Mouse (Mus musculus): ENCODE data around the gene Pla2g10. TPM values are rescaled to one million over a fixed set of nuclear protein-coding genes. Genes with fewer than 3 reads are reported as not detected.
"Not testable (repeated sequence)": the region's sequence is repeated elsewhere in the genome, so short reads cannot be mapped to it uniquely, and the experiment has no call there.

The Pla2g10 gene
- polyA plus RNA-seq, 1 experiment from 2014 or later, result 0.35 TPM

- peak; percentile 96 for DNase-seq (ENCODE audit: low spot score)
- Histone ChIP-seq H3K4me3 (replicated peaks; ENCODE audit: low read length) (peak overlapping the region; percentile 49), H3K9ac (peak overlapping the region; percentile 65), H3K9me3 (ENCODE audit: control insufficient read depth, low read length) (no peaks in the 10 kb centered on the region), H3K4me2 (replicated peaks) (peak overlapping the region; percentile 85), H3K36me3 (replicated peaks; ENCODE audit: control insufficient read depth, insufficient read depth) (no peaks in the 10 kb centered on the region), H3K27me3 (ENCODE audit: control insufficient read depth, insufficient read depth, low read length) (no peaks in the 10 kb centered on the region), H3K27ac (peak overlapping the region; percentile 6; the same call in 1 of the 2 replicates), H3K4me1 (replicated peaks; ENCODE audit: control insufficient read depth, insufficient read depth, low read length) (no peaks in the 10 kb centered on the region; the same call in 1 of the 2 replicates)
- WGBS, result under 1% methylated on average over 63 of the region's 65 CpGs
- ATAC-seq (ENCODE audit: low FRiP score), result peak; percentile 97
Observed at GRCm38 (mm10) chr16:13754400-13755190, 23.8 kb upstream of the Pla2g10 start.

DNA sequence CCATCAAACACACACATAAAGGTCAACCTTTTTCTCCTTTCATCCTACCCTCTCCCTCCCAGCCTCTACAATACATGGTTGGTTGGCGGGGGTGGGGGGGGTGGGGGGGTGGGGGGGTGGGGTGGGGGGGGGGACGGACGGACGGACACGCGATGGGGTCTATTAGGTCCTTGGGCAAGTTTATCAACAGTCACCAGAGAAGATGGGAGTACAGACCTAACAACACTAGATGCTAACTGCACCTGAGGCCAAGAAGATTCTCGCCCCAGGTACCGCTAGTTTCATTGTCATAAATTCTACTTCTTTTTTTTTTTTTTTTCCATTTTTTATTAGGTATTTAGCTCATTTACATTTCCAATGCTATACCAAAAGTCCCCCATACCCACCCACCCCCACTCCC lies 23.2 kb upstream of the Pla2g10 start:
- ATAC-seq (ENCODE audit: low FRiP score), result peak; percentile 34; the same call in 1 of the 2 replicates
- Histone ChIP-seq H3K4me2 (replicated peaks) (peak overlapping the region; percentile 85), H3K4me1 (replicated peaks; ENCODE audit: control insufficient read depth, insufficient read depth, low read length) (no peaks in the 10 kb centered on the region; the same call in 1 of the 2 replicates), H3K27ac (no peak overlapping the region), H3K27me3 (ENCODE audit: control insufficient read depth, insufficient read depth, low read length) (no peaks in the 10 kb centered on the region), H3K4me3 (replicated peaks; ENCODE audit: low read length) (peak overlapping the region; percentile 49), H3K36me3 (replicated peaks; ENCODE audit: control insufficient read depth, insufficient read depth) (no peaks in the 10 kb centered on the region), H3K9me3 (ENCODE audit: control insufficient read depth, low read length) (no peaks in the 10 kb centered on the region), H3K9ac (no peak overlapping the region)
- no peak for DNase-seq (ENCODE audit: low spot score)
- WGBS, result 59% methylated on average over 6 of the region's 8 CpGs

DNA sequence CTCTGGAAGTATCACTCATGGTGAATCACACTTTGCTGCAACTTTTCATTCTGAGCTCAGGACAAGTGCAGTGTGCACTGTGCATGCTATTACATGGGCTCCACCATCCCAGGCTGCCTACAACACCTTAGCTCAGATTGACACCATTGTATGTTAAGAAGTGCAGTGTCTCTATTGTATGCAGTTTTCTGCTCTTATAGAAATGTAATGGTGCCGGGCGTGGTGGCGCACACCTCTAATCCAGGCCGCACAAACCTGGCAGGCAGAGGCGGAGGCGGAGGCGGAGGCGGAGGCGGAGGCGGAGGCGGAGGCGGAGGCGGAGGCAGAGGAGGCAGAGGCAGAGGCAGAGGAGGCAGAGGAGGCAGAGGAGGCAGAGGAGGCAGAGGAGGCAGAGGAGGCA lies 19.8 kb upstream of the Pla2g10 start:
- no peak overlapping the region for H3K27ac ChIP-seq
- no peak overlapping the region for H3K4me2 ChIP-seq (replicated peaks)
- no peak for DNase-seq (ENCODE audit: low spot score)
- H3K4me1 ChIP-seq (replicated peaks; ENCODE audit: control insufficient read depth, insufficient read depth, low read length), result no peaks in the 10 kb centered on the region
- WGBS, result 96% methylated on average over 13 of the region's 13 CpGs
- no peak overlapping the region for H3K4me3 ChIP-seq (replicated peaks; ENCODE audit: low read length)
- H3K36me3 ChIP-seq (replicated peaks; ENCODE audit: control insufficient read depth, insufficient read depth), result no peaks in the 10 kb centered on the region
- no peak for ATAC-seq (ENCODE audit: low FRiP score)
- H3K27me3 ChIP-seq (ENCODE audit: control insufficient read depth, insufficient read depth, low read length), result no peaks in the 10 kb centered on the region
- H3K9ac ChIP-seq, result no peak overlapping the region
- no peaks in the 10 kb centered on the region for H3K9me3 ChIP-seq (ENCODE audit: control insufficient read depth, low read length)

DNA sequence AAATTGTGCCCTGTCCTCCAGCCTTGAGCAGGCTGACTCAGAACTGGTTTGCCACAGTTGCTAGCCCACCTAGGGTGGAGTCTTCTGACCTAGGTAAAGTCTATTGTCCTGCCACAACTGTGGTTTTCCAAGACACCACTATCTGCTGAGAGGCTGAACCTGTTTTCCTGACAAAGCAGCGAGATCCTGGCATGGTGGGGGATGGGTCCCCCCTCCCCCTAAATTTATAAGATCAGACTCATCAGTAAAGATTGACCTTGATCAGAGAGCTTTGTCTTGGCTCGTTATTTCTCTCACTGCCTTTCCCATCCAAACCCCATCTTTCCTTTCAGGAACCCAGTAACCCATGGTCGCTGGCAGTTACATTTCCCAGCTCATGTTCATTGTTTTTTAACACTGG lies 19.2 kb upstream of the Pla2g10 start:
- Histone ChIP-seq H3K36me3 (replicated peaks; ENCODE audit: control insufficient read depth, insufficient read depth) (no peaks in the 10 kb centered on the region), H3K4me3 (replicated peaks; ENCODE audit: low read length) (no peak overlapping the region), H3K9ac (no peak overlapping the region), H3K9me3 (ENCODE audit: control insufficient read depth, low read length) (no peaks in the 10 kb centered on the region), H3K27me3 (ENCODE audit: control insufficient read depth, insufficient read depth, low read length) (no peaks in the 10 kb centered on the region), H3K27ac (no peak overlapping the region), H3K4me1 (replicated peaks; ENCODE audit: control insufficient read depth, insufficient read depth, low read length) (no peaks in the 10 kb centered on the region), H3K4me2 (replicated peaks) (no peak overlapping the region)
- no peak for ATAC-seq (ENCODE audit: low FRiP score)
- no peak for DNase-seq (ENCODE audit: low spot score)
- WGBS, result 55% methylated on average over 3 of the region's 3 CpGs

GRCm38 (mm10) chr16:13749306-13749705 lies 18.5 kb upstream of the Pla2g10 start:
- H3K36me3 ChIP-seq (replicated peaks; ENCODE audit: control insufficient read depth, insufficient read depth), result no peaks in the 10 kb centered on the region
- H3K27ac ChIP-seq, result no peak overlapping the region
- H3K4me2 ChIP-seq (replicated peaks), result no peak overlapping the region
- 43% methylated on average over 5 of the region's 5 CpGs for WGBS
- DNase-seq (ENCODE audit: low spot score) (no peak), ATAC-seq (ENCODE audit: low FRiP score) (no peak)
- no peak overlapping the region for H3K9ac ChIP-seq
- no peaks in the 10 kb centered on the region for H3K27me3 ChIP-seq (ENCODE audit: control insufficient read depth, insufficient read depth, low read length)
- no peaks in the 10 kb centered on the region for H3K9me3 ChIP-seq (ENCODE audit: control insufficient read depth, low read length)
- H3K4me3 ChIP-seq (replicated peaks; ENCODE audit: low read length), result no peak overlapping the region
- no peaks in the 10 kb centered on the region for H3K4me1 ChIP-seq (replicated peaks; ENCODE audit: control insufficient read depth, insufficient read depth, low read length)

DNA sequence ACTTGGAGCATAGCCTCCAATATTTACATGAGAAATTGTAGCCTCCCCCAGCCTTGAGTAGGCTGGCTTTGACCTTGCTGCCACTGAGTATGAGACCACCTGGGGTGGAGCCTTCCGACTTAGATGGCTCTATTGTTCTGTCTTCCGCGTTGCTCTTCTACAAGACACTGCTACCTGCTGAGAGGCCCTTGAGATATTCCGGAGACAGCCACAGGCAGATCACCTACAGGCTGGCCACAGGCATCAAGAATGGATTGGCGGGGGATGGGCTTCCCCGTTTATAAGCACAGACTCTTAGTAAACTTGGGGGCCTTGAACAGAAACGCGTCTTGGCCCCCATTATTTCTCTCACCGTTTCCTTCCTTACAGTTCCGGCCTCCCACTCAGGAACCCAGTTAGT lies 18.0 kb upstream of the Pla2g10 start:
- H3K4me3 ChIP-seq (replicated peaks; ENCODE audit: low read length); H3K9me3 ChIP-seq (ENCODE audit: control insufficient read depth, low read length); H3K27me3 ChIP-seq (ENCODE audit: control insufficient read depth, insufficient read depth, low read length); H3K4me2 ChIP-seq (replicated peaks); H3K4me1 ChIP-seq (replicated peaks; ENCODE audit: control insufficient read depth, insufficient read depth, low read length); DNase-seq (ENCODE audit: low spot score); H3K27ac ChIP-seq; ATAC-seq (ENCODE audit: low FRiP score); H3K36me3 ChIP-seq (replicated peaks; ENCODE audit: control insufficient read depth, insufficient read depth); H3K9ac ChIP-seq: not testable (repeated sequence)
- 11% methylated on average over 10 of the region's 10 CpGs for WGBS

DNA sequence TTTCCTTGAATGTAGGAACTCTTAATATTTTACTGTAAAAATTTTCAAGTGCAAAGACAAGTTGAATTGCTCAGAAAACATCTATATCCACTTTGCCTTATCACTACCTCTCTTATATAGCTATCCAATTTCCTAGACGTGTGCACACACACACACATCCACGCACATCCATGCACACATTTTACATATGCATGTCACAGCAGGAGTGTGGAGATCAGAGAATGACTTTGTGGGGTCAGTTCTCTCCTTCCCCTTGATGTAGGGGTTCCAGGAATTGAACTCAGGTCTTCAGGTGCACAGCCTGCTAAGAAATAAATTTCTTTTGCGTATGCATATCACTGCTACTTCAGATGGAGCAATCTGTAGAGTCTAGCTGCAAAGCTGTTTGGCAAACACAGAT lies 17.3 kb upstream of the Pla2g10 start:
- Histone ChIP-seq H3K27ac (no peak overlapping the region), H3K9me3 (ENCODE audit: control insufficient read depth, low read length) (no peaks in the 10 kb centered on the region), H3K4me1 (replicated peaks; ENCODE audit: control insufficient read depth, insufficient read depth, low read length) (no peaks in the 10 kb centered on the region), H3K9ac (no peak overlapping the region), H3K4me2 (replicated peaks) (no peak overlapping the region), H3K36me3 (replicated peaks; ENCODE audit: control insufficient read depth, insufficient read depth) (no peaks in the 10 kb centered on the region), H3K4me3 (replicated peaks; ENCODE audit: low read length) (no peak overlapping the region), H3K27me3 (ENCODE audit: control insufficient read depth, insufficient read depth, low read length) (no peaks in the 10 kb centered on the region)
- 58% methylated on average over 3 of the region's 3 CpGs for WGBS
- DNase-seq (ENCODE audit: low spot score) (no peak), ATAC-seq (ENCODE audit: low FRiP score) (no peak)

DNA sequence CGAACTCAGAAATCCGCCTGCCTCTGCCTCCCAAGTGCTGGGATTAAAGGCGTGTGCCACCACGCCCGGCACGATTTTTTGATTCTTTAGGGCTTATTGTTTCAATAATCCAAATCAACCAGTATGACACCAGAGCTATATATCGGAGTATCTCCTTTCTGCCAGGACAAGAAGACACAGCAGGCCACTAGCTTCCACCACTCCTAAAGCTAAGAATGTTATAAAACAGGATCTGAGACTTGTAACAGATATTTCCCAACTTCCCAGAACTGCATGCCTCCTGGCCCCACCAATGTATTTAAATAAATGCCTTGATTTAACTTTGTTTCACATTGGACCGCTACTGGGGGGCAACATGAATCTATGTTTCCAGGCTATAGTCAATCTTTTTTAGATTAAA lies 16.9 kb upstream of the Pla2g10 start:
- H3K27ac ChIP-seq, result no peak overlapping the region
- H3K36me3 ChIP-seq (replicated peaks; ENCODE audit: control insufficient read depth, insufficient read depth), result no peaks in the 10 kb centered on the region
- ATAC-seq (ENCODE audit: low FRiP score) (no peak), DNase-seq (ENCODE audit: low spot score) (no peak)
- no peak overlapping the region for H3K4me2 ChIP-seq (replicated peaks)
- H3K9me3 ChIP-seq (ENCODE audit: control insufficient read depth, low read length), result no peaks in the 10 kb centered on the region
- H3K27me3 ChIP-seq (ENCODE audit: control insufficient read depth, insufficient read depth, low read length), result no peaks in the 10 kb centered on the region
- H3K9ac ChIP-seq, result no peak overlapping the region
- WGBS, result 94% methylated on average over 8 of the region's 8 CpGs
- H3K4me1 ChIP-seq (replicated peaks; ENCODE audit: control insufficient read depth, insufficient read depth, low read length), result no peaks in the 10 kb centered on the region
- H3K4me3 ChIP-seq (replicated peaks; ENCODE audit: low read length), result no peak overlapping the region

GRCm38 (mm10) chr16:13740844-13741243 lies 10.1 kb upstream of the Pla2g10 start:
- Histone ChIP-seq H3K36me3 (replicated peaks; ENCODE audit: control insufficient read depth, insufficient read depth) (no peaks in the 10 kb centered on the region), H3K9me3 (ENCODE audit: control insufficient read depth, low read length) (no peaks in the 10 kb centered on the region), H3K27ac (no peak overlapping the region), H3K4me2 (replicated peaks) (no peak overlapping the region), H3K4me3 (replicated peaks; ENCODE audit: low read length) (no peak overlapping the region), H3K27me3 (ENCODE audit: control insufficient read depth, insufficient read depth, low read length) (no peaks in the 10 kb centered on the region), H3K9ac (no peak overlapping the region), H3K4me1 (replicated peaks; ENCODE audit: control insufficient read depth, insufficient read depth, low read length) (no peaks in the 10 kb centered on the region)
- ATAC-seq (ENCODE audit: low FRiP score), result no peak
- no peak for DNase-seq (ENCODE audit: low spot score)
- WGBS, result 72% methylated on average over 2 of the region's 2 CpGs

All from hindbrain, embryonic 14.5 days (tissue).